Mouse (Mus musculus): ENCODE results near the gene Ift43.
A peak's percentile ranks its signal among the peaks of the same experiment; 100 is the strongest.

The Ift43 gene

GRCm38 (mm10) chr12:86129696-86130095, 47.4 kb downstream of the Ift43 start:
- no peak for DNase-seq (ENCODE audit: low spot score in 2 of 2)

GRCm38 (mm10) chr12:86132799-86133198, 50.5 kb downstream of the Ift43 start:
- DNase-seq (ENCODE audit: low spot score in 2 of 2) = peak; percentile 80

GRCm38 (mm10) chr12:86135691-86136090, 53.4 kb downstream of the Ift43 start:
- no peak for DNase-seq (ENCODE audit: low spot score in 2 of 2)

GRCm38 (mm10) chr12:86138696-86139095, 56.4 kb downstream of the Ift43 start:
- no peak for DNase-seq (ENCODE audit: low spot score in 2 of 2)

- DNase-seq (ENCODE audit: low spot score in 2 of 2) = no peak
These were observed 60.0 kb downstream of the Ift43 start for GRCm38 (mm10) chr12:86142389-86142788.

GRCm38 (mm10) chr12:86146246-86146645, 63.9 kb downstream of the Ift43 start:
- no peak for DNase-seq (ENCODE audit: low spot score in 2 of 2)

GRCm38 (mm10) chr12:86148271-86148670, 65.9 kb downstream of the Ift43 start:
- DNase-seq (ENCODE audit: low spot score in 2 of 2) = no peak

GRCm38 (mm10) chr12:86149087-86149486, 66.7 kb downstream of the Ift43 start:
- DNase-seq (ENCODE audit: low spot score in 2 of 2) = no peak

GRCm38 (mm10) chr12:86151941-86152340, 69.6 kb downstream of the Ift43 start:
- DNase-seq (ENCODE audit: low spot score in 2 of 2) = no peak

- DNase-seq (ENCODE audit: low spot score in 2 of 2) = no peak
These were observed 71.0 kb downstream of the Ift43 start for GRCm38 (mm10) chr12:86153213-86153957.

GRCm38 (mm10) chr12:86155176-86155575, 72.8 kb downstream of the Ift43 start:
- DNase-seq (ENCODE audit: low spot score in 2 of 2) = no peak

GRCm38 (mm10) chr12:86157166-86157565, 74.8 kb downstream of the Ift43 start:
- no peak for DNase-seq (ENCODE audit: low spot score in 2 of 2)

- DNase-seq (ENCODE audit: low spot score in 2 of 2) = peak; percentile 66 to 79
These were observed 75.6 kb downstream of the Ift43 start for GRCm38 (mm10) chr12:86157894-86158444.

GRCm38 (mm10) chr12:86158689-86159483, 76.5 kb downstream of the Ift43 start:
- peak; percentile 82 to 85 for DNase-seq (ENCODE audit: low spot score in 2 of 2)

- DNase-seq (ENCODE audit: low spot score in 2 of 2) = no peak
These were observed 79.1 kb downstream of the Ift43 start for GRCm38 (mm10) chr12:86161436-86161835.

GRCm38 (mm10) chr12:86161942-86162341, 79.6 kb downstream of the Ift43 start:
- DNase-seq (ENCODE audit: low spot score in 2 of 2) = no peak

- DNase-seq (ENCODE audit: low spot score in 2 of 2) = peak; percentile 48 to 53
These were observed 80.8 kb downstream of the Ift43 start for GRCm38 (mm10) chr12:86162890-86163816.

- no peak for DNase-seq (ENCODE audit: low spot score in 2 of 2)
These were observed 83.9 kb downstream of the Ift43 start for GRCm38 (mm10) chr12:86166244-86166643.

- no peak for DNase-seq (ENCODE audit: low spot score in 2 of 2)
These were observed 84.7 kb downstream of the Ift43 start for GRCm38 (mm10) chr12:86167075-86167474.

GRCm38 (mm10) chr12:86168712-86169111, 86.4 kb downstream of the Ift43 start:
- no peak for DNase-seq (ENCODE audit: low spot score in 2 of 2)

- DNase-seq (ENCODE audit: low spot score in 2 of 2) = no peak
These were observed 86.9 kb downstream of the Ift43 start for GRCm38 (mm10) chr12:86169195-86169594.

- no peak for DNase-seq (ENCODE audit: low spot score in 2 of 2)
These were observed 91.0 kb downstream of the Ift43 start for GRCm38 (mm10) chr12:86173314-86173713.
